Mouse (Mus musculus) CH12.LX (cell line): Measurements from ENCODE around the gene 1700123O20Rik. TPM values are rescaled to one million over a fixed set of nuclear protein-coding genes. Genes with fewer than 3 reads are reported as not detected.

Source experiments
- DNase-seq: peaks from one replicate; pipeline ENCODE4 v3.0.0-alpha.2; 2013; ENCODE audit errors: extremely low read depth
- H3K27ac ChIP-seq: 2 replicates; pipeline ENCODE4 v1.5.1; 2012; ENCODE audit warnings: low read depth, mild to moderate bottlenecking, control low read depth, moderate library complexity; ENCODE audit not compliant: insufficient read depth
- H3K27me3 ChIP-seq: replicated peaks from 2 replicates; pipeline ENCODE3; 2012; ENCODE audit warnings: inconsistent platforms
- H3K36me3 ChIP-seq, 2 experiments: replicated peaks in 1 of 2; 2 replicates each; pipeline versions ENCODE3 to v1.6.1; 2012; ENCODE audit warnings: inconsistent platforms in 1 of 2, low read length in 1 of 2, mild to moderate bottlenecking in 1 of 2, mixed read lengths in 1 of 2, moderate library complexity in 1 of 2; ENCODE audit not compliant: control insufficient read depth in 1 of 2, insufficient read depth in 1 of 2
- H3K4me1 ChIP-seq, 2 experiments: 2 replicates each; pipeline ENCODE4 v1.6.1; 2012; ENCODE audit warnings: inconsistent platforms in 1 of 2, moderate library complexity in 1 of 2; ENCODE audit not compliant: insufficient read depth in 2 of 2, control insufficient read depth in 1 of 2
- H3K4me2 ChIP-seq: 2 replicates; pipeline ENCODE4 v1.6.1; 2012; ENCODE audit warnings: low read depth, mild to moderate bottlenecking, control low read depth; ENCODE audit not compliant: poor library complexity, insufficient read depth, severe bottlenecking
- H3K4me3 ChIP-seq, 3 experiments: fragments of 150-350 bp in 1 of 3; sonication (generic) in 1 of 3; replicated peaks in 1 of 3; 2 replicates each; pipeline versions ENCODE3 to v1.5.1; 2011 to 2012; ENCODE audit warnings: low read depth in 2 of 3, low read length in 2 of 3, mild to moderate bottlenecking in 2 of 3, moderate library complexity in 2 of 3, control low read depth in 1 of 3, improper control_type of control experiment in 1 of 3, inconsistent platforms in 1 of 3, mixed read lengths in 1 of 3; ENCODE audit not compliant: poor library complexity in 1 of 3
- H3K79me2 ChIP-seq: replicated peaks from 2 replicates; pipeline ENCODE4 v1.6.1; 2012; ENCODE audit warnings: mild to moderate bottlenecking, moderate library complexity; ENCODE audit not compliant: control insufficient read depth, poor library complexity, insufficient read depth, severe bottlenecking; ENCODE audit errors: extremely low read depth
- H3K9ac ChIP-seq: 2 replicates; pipeline ENCODE4 v1.6.1; 2012; ENCODE audit warnings: low read depth, mild to moderate bottlenecking, control low read depth, moderate library complexity; ENCODE audit not compliant: insufficient read depth
- H3K9me3 ChIP-seq: replicated peaks from 2 replicates; pipeline ENCODE3; 2012; ENCODE audit warnings: low read length, inconsistent platforms, mixed read lengths
- CTCF ChIP-seq, 2 experiments: IDR thresholded peaks in 1 of 2; conservative IDR thresholded peaks in 1 of 2; 2 replicates each; pipeline ENCODE4 v1.5.1; 2011 to 2012; ENCODE audit warnings: low read depth in 2 of 2, low read length in 2 of 2, improper control_type of control experiment in 1 of 2, inconsistent platforms in 1 of 2, mild to moderate bottlenecking in 1 of 2, moderate library complexity in 1 of 2
- ELF1 ChIP-seq: IDR thresholded peaks from 2 replicates; pipeline ENCODE4 v1.6.1; 2014; ENCODE audit warnings: low read depth, mild to moderate bottlenecking, inconsistent platforms, low read length, improper control_type of control experiment
- HCFC1 ChIP-seq: IDR thresholded peaks from 2 replicates; pipeline ENCODE4 v1.6.1; 2012; ENCODE audit warnings: low read depth, mild to moderate bottlenecking, inconsistent platforms, low read length, improper control_type of control experiment
- KAT2A ChIP-seq: IDR thresholded peaks from 2 replicates; pipeline ENCODE4 v1.6.1; 2012; ENCODE audit warnings: low read length, improper control_type of control experiment, inconsistent platforms; ENCODE audit not compliant: insufficient replicate concordance
- NELFE ChIP-seq: IDR thresholded peaks from 2 replicates; pipeline ENCODE4 v1.6.1; 2011; ENCODE audit warnings: low read depth, low read length, improper control_type of control experiment
- POLR2AphosphoS2 ChIP-seq: IDR thresholded peaks from 2 replicates; pipeline ENCODE4 v1.6.1; 2011; ENCODE audit warnings: low read depth, low read length, improper control_type of control experiment
- RAD21 ChIP-seq: IDR thresholded peaks from 2 replicates; pipeline ENCODE4 v1.6.1; 2011; ENCODE audit warnings: low read depth, mild to moderate bottlenecking, low read length, improper control_type of control experiment, moderate library complexity
- RCOR1 ChIP-seq: conservative IDR thresholded peaks from 2 replicates; pipeline ENCODE4 v1.6.1; 2012; ENCODE audit warnings: low read depth, mild to moderate bottlenecking, inconsistent platforms, low read length, improper control_type of control experiment
- SIN3A ChIP-seq: IDR thresholded peaks from 2 replicates; pipeline ENCODE4 v1.6.1; 2012; ENCODE audit warnings: low read length, improper control_type of control experiment, inconsistent platforms
- TBP ChIP-seq: conservative IDR thresholded peaks from 2 replicates; pipeline ENCODE4 v1.6.1; 2011; ENCODE audit warnings: low read depth, low read length, improper control_type of control experiment
- TCF12 ChIP-seq: IDR thresholded peaks from 2 replicates; pipeline ENCODE4 v1.6.1; 2014; ENCODE audit warnings: low read depth, mild to moderate bottlenecking, inconsistent platforms, low read length, improper control_type of control experiment
- ZC3H11A ChIP-seq: IDR thresholded peaks from 2 replicates; pipeline ENCODE4 v1.6.1; 2012; ENCODE audit warnings: low read depth, mild to moderate bottlenecking, inconsistent platforms, low read length, improper control_type of control experiment
- dilution Hi-C: fragments of 300-500 bp; cut with MboI; formaldehyde crosslinking; loops from 2 replicates; pipeline ENCODE4 v1.14.3; 2020; ENCODE audit warnings: low sequenced_read_pairs; ENCODE audit not compliant: extremely low pct_unique_long_range_greater_than_20kb, extremely low pct_ligation_motif_present
- in situ Hi-C: fragments of 300-500 bp; cut with MboI; formaldehyde crosslinking; loops from 3 replicates; pipeline ENCODE4 v1.14.3; 2019; ENCODE audit warnings: low sequenced_read_pairs, low pct_ligation_motif_present, low pct_unique_long_range_greater_than_20kb, mixed read lengths
- polyA plus RNA-seq: library from polyadenylated mRNA; unstranded; fragments of >175 nt; gene quantifications from 2 replicates; pipeline ENCODE4 v1.2.1, GENCODE M21; 2012; ENCODE audit warnings: low read depth; ENCODE audit not compliant: insufficient read length
- total RNA-seq, 2 experiments: library from RNA; depleted of rRNA; stranded (reverse); fragments of 300-350 nt in 1 of 2; fragments of >200 nt in 1 of 2; gene quantifications; 2 replicates each; pipeline ENCODE4 v1.2.3; 2012 to 2014

1700123O20Rik gene
- total and polyA plus RNA-seq, 3 experiments, result 33.1 to 60.7 (median 59.1) TPM

DNA sequence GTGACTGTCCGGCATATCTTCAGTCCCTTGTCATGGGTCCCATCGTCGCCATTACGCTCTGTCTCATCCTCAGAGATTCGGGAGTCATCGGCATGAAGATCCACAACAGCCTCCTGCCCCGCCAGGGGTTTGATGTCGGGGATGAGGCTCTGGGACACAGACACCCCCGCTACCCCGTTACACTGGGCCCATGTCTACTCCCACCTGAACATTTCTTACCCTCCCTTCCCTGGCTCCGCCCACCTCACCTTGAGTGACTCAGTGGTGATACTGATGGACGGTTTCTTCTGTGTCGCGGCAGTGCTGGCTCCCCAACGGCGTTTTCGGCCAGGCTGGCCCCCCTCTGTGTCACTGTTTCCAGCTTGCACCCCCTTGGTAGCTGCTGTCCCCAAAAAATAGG, 39.6 kb upstream of the 1700123O20Rik start:
- no peaks in the 10 kb centered on the region for H3K27me3 ChIP-seq
- H3K4me1 ChIP-seq, result peaks cover 7 to 37% of the 10 kb centered on the region in 2 experiments
- peaks cover 84 to 95% of the 10 kb centered on the region in 2 experiments for H3K36me3 ChIP-seq
- TF ChIP-seq RAD21 (no peak), SIN3A (no peak), ZC3H11A (no peak), TCF12 (no peak), KAT2A (no peak), POLR2AphosphoS2 (no peak), TBP (no peak), HCFC1 (no peak), NELFE (no peak)
- dilution Hi-C loops, result no loop called here
- H3K79me2 ChIP-seq, result peaks cover 39% of the 10 kb centered on the region
- H3K4me2 ChIP-seq, result no peak overlapping the region
- H3K4me3 ChIP-seq, result no peak overlapping the region
- no peak for DNase-seq
- H3K9ac ChIP-seq, result no peak overlapping the region
- H3K27ac ChIP-seq, result peak overlapping the region; percentile 13; the same call in 1 of the 2 replicates
- in situ Hi-C loops, result loop anchor here (5.0 to 25.0 kb wide), 2 partner anchors 414 to 584 kb away; no protein-coding TSS in a partner anchor
- no peaks in the 10 kb centered on the region for H3K9me3 ChIP-seq

DNA sequence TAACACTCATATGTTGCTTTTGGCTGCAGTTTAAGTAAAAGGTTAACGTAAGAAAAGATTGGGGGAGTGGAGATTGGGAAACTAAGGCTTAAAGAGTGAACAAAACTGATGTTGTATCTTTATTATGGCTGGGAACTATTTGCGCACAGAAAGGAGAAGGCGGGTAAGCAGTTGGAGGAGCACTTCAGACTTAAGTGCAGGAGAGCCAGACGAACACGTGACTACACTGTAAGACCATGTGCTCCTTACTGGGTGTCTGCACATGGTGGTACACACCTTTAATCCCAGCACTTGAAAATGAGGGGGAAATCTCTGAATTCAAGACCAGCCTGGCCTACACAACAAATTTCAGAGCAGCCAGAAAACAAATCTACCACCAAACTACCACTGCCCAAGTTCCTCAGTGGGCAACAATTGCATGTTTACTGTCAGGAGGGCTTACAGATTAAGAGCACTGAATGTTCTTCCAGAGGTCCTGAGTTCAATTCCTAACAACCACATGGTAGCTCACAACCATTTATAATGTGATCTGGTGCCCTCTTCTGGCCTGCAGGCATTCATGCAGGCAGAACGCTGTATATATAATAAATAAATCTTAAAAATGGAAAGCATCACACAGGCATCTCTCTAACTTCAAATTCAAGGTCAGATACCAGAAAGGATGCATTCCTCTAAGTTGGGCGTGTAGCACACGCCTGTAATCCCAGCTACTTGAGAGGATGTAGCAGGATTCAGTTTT, 38.9 kb upstream of the 1700123O20Rik start:
- in situ Hi-C loops (loop anchor here (5.0 to 25.0 kb wide), 2 partner anchors 415 to 585 kb away; no protein-coding TSS in a partner anchor), dilution Hi-C loops (no loop called here)
- no peak for DNase-seq
- no peak for TF ChIP-seq RCOR1
- no peak for TF ChIP-seq SIN3A
- TF ChIP-seq CTCF (conservative IDR thresholded peaks at IDR 0.05 in 1 of 2, IDR thresholded peaks at IDR 0.05 in 1 of 2; ENCODE audit: low read depth in 2 of 2, low read length in 2 of 2), result peak in 1 of 2 experiments; percentile 51; a peak in 2 of 4 replicates
- no peak for TF ChIP-seq HCFC1
- no peak for TF ChIP-seq KAT2A
- Histone ChIP-seq H3K9me3 (no peaks in the 10 kb centered on the region), H3K27me3 (no peaks in the 10 kb centered on the region), H3K4me3 (no peak overlapping the region), H3K27ac (no peak overlapping the region), H3K36me3 (peaks cover 88 to 94% of the 10 kb centered on the region in 2 experiments), H3K4me2 (no peak overlapping the region), H3K9ac (no peak overlapping the region), H3K79me2 (peaks cover 44% of the 10 kb centered on the region), H3K4me1 (peaks cover 11 to 38% of the 10 kb centered on the region in 2 experiments)

- DNase-seq, result no peak
- H3K36me3 ChIP-seq, result peaks cover 80 to 86% of the 10 kb centered on the region in 2 experiments
- no peak overlapping the region for H3K27ac ChIP-seq
- no peak overlapping the region for H3K4me3 ChIP-seq
- H3K9ac ChIP-seq, result no peak overlapping the region
- dilution Hi-C loops, result no loop called here
- in situ Hi-C loops, result loop anchor here (5.0 to 25.0 kb wide), 2 partner anchors 416 to 586 kb away; no protein-coding TSS in a partner anchor
- peaks cover 11 to 44% of the 10 kb centered on the region in 2 experiments for H3K4me1 ChIP-seq
- TF ChIP-seq ELF1, result no peak
- H3K79me2 ChIP-seq, result peaks cover 53% of the 10 kb centered on the region
- H3K27me3 ChIP-seq, result no peaks in the 10 kb centered on the region
- no peaks in the 10 kb centered on the region for H3K9me3 ChIP-seq
- no peak overlapping the region for H3K4me2 ChIP-seq
Measured at GRCm38 (mm10) chr14:54647900-54648299, 38.1 kb upstream of the 1700123O20Rik start.
